ENCODE assay signal across 22 mouse cellular contexts in the genomic region with DNA sequence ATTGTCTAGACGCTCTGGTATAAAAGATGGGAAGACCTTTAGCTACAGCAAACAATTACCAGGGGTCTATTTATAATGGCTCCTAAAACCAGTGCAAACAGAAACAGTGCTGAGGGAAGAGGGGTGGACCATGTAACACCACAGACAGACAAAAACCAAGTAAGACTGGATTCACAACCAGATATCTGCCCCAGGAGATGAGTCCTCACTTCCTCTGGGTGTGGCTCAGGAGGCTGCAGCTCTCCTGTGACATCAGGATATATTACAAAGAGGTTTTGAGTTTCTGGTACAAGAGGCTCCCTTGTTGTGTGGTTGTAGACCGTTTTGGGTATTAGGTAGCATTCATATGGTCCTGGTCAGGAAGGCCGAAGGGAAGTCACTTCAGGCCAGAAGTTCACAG.
"Had no signal": no experiment of that assay in that cellular context is flagged by ENCODE, and none has a peak within 500 bp of the region (broad histone marks: within the 10 kb centered on the region; RNA-seq: fewer than 3 reads in every experiment).

No protein-coding gene starts in this region.

- H3K4me1 ChIP-seq: lung, embryonic 15.5 days; midbrain, embryonic 12.5 days; neural tube, embryonic 13.5 days had no signal

- ATAC-seq: lung, postnatal 0 days; midbrain, embryonic 16.5 days had no signal

- H3K9me3 ChIP-seq: lung, embryonic 15.5 days; midbrain, embryonic 12.5 days; neural tube, embryonic 13.5 days; neural tube, embryonic 15.5 days had no signal

- H3K4me3 ChIP-seq: lung, embryonic 15.5 days; midbrain, embryonic 10.5 days; midbrain, embryonic 12.5 days; myocyte; neural tube, embryonic 13.5 days; neural tube, embryonic 15.5 days had no signal

- H3K27me3 ChIP-seq: lung, embryonic 15.5 days; megakaryocyte, embryonic 14.5 days; midbrain, embryonic 12.5 days; neural tube, embryonic 13.5 days; neural tube, embryonic 15.5 days had no signal

- H3K4me2 ChIP-seq: lung, embryonic 15.5 days; midbrain, embryonic 12.5 days; neural tube, embryonic 13.5 days; neural tube, embryonic 15.5 days had no signal

- H3K36me3 ChIP-seq: lung, embryonic 15.5 days; midbrain, embryonic 10.5 days; midbrain, embryonic 12.5 days; neural tube, embryonic 13.5 days; neural tube, embryonic 15.5 days had no signal

- DNase-seq: lung, adult 2 months; lung, postnatal 14 days; lung, postnatal 36 days; midbrain, embryonic 14.5 days; retina, postnatal 1 day; right cerebral cortex, adult 18-20 months; right cerebral cortex, postnatal 25 days; right cerebral cortex, postnatal 4 days; spleen, adult 18-20 months; thymus, adult 2 months; thymus, postnatal 25 days; thymus, postnatal 4 days had no signal

- H3K27ac ChIP-seq: lung, embryonic 15.5 days; macrophage; midbrain, embryonic 10.5 days; midbrain, embryonic 12.5 days; neural tube, embryonic 13.5 days; neural tube, embryonic 15.5 days had no signal

- H3K9ac ChIP-seq: lung, embryonic 15.5 days; midbrain, embryonic 12.5 days; neural tube, embryonic 13.5 days; neural tube, embryonic 15.5 days had no signal
